Mouse (Mus musculus) lung, adult 2 months (tissue): ENCODE results near the gene Slc5a1. TPM values are rescaled to one million over a fixed set of nuclear protein-coding genes. Genes with fewer than 3 reads are reported as not detected.

Source experiments
- DNase-seq: peaks from one replicate; pipeline ENCODE4 v3.0.0; 2022
- H3K4me1 ChIP-seq: fragments of 200-500 bp; 2 replicates; pipeline ENCODE4 v1.6.1; 2011; ENCODE audit warnings: low read length; ENCODE audit not compliant: control insufficient read depth, insufficient read depth
- H3K4me3 ChIP-seq: fragments of 200-500 bp; replicated peaks from 2 replicates; pipeline ENCODE3; 2011; ENCODE audit warnings: low read depth, mild to moderate bottlenecking, control low read depth, low read length; ENCODE audit errors: extremely low read depth
- CTCF ChIP-seq: fragments of 200-500 bp; IDR thresholded peaks from 2 replicates; pipeline ENCODE4 v1.5.1; 2011; ENCODE audit warnings: mild to moderate bottlenecking, low read length, control low read depth; ENCODE audit not compliant: insufficient read depth
- POLR2A ChIP-seq: fragments of 200-500 bp; IDR thresholded peaks from 2 replicates; pipeline ENCODE4 v1.6.1; 2011; ENCODE audit warnings: low read depth, mild to moderate bottlenecking, control low read depth, low read length, borderline replicate concordance; ENCODE audit errors: extremely low read depth
- WGBS: fragments of 180-500 bp; shearing (Covaris S2); methylation state at CpG from one replicate; pipeline ENCODE4 v1.1.7; 2018; 5-methylcytosine and 5-hydroxymethylcytosine counted together
- polyA plus RNA-seq: library from polyadenylated mRNA; depleted of rRNA; stranded (reverse); fragments of >200 nt; gene quantifications from 2 replicates; pipeline ENCODE4 v1.2.3, GENCODE M21; 2012

The Slc5a1 gene
- polyA plus RNA-seq, 1 experiment: 2.5 TPM

- peak; percentile 10 for DNase-seq
- Histone ChIP-seq H3K4me3 (no peak overlapping the region), H3K4me1 (no peaks in the 10 kb centered on the region)
- 33% methylated on average over 5 of the region's 5 CpGs for WGBS
- TF ChIP-seq POLR2A (no peak), CTCF (peak; percentile 55)
Measured at GRCm38 (mm10) chr5:33144025-33144424, 40.0 kb downstream of the Slc5a1 start.

DNA sequence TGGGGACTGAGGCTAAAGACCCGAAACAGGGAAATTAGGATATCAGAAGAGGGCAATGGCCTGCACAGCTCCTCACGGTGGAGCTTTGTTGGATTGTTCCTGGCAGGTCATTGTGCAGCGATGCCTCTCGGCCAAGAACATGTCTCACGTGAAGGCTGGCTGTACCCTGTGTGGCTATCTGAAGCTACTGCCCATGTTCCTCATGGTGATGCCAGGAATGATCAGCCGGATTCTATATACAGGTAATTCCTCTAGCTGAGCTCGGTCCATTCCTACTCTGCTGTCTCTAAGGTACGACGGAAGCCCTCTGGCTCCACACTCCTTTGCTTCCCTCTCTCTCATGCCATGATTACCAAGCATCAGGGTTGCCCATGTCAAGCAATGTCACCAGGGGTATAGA lies 42.8 kb downstream of the Slc5a1 start:
- TF ChIP-seq POLR2A (no peak), CTCF (no peak)
- WGBS: 88% methylated on average over 9 of the region's 9 CpGs
- DNase-seq: no peak
- H3K4me3 ChIP-seq: no peak overlapping the region
- H3K4me1 ChIP-seq: no peaks in the 10 kb centered on the region

DNA sequence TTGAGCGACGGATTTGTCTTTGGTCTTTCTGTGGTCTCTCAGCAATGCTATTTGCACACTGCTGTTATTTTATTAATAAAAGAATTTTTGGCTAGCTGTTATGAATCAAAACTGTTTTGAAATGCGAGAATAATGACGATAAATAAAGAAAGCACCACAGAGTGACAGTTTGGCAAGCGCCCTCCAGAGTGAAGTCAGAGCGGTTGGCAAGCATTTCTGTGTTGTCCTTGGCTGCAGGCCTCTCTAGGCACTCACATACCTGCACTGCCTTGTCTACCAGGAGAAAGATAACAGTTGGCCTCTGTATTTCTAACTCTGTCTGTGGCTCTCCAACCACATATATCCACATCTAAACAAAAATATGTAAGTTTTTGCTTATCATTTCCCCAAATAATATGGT lies 43.7 kb downstream of the Slc5a1 start:
- Histone ChIP-seq H3K4me1 (no peaks in the 10 kb centered on the region), H3K4me3 (no peak overlapping the region)
- WGBS: 47% methylated on average over 6 of the region's 6 CpGs
- TF ChIP-seq CTCF: no peak
- TF ChIP-seq POLR2A: no peak
- peak; percentile 8 for DNase-seq

- WGBS: 8% methylated on average over 7 of the region's 7 CpGs
- DNase-seq: no peak
- H3K4me1 ChIP-seq: no peaks in the 10 kb centered on the region
- no peak overlapping the region for H3K4me3 ChIP-seq
- no peak for TF ChIP-seq CTCF
- TF ChIP-seq POLR2A: no peak
Measured at GRCm38 (mm10) chr5:33193567-33193966, 89.5 kb downstream of the Slc5a1 start.

GRCm38 (mm10) chr5:33195246-33195852 lies 91.3 kb downstream of the Slc5a1 start:
- Histone ChIP-seq H3K4me1 (no peaks in the 10 kb centered on the region), H3K4me3 (no peak overlapping the region)
- TF ChIP-seq CTCF: no peak
- TF ChIP-seq POLR2A: no peak
- no peak for DNase-seq
- 56% methylated on average over 9 of the region's 9 CpGs for WGBS

DNA sequence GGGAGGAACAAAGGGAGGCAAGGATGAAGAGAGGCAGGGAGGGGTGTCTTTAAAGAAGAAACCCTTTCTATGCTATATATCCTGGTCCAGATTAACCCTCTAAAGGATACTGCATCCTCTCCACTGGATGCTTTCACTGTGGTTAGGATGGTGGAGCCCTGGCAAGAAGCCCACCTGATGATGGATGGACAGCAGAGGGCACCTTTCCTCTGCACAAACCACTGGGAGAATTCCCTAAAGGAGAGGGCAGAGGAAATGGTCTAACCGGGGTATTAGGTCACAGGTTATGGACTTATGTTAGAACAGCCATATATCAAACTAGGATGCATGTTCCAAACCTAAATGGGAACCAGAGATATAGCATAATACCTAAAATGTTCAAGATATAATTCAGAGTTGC lies 96.1 kb downstream of the Slc5a1 start:
- no peak for TF ChIP-seq CTCF
- no peak for TF ChIP-seq POLR2A
- Histone ChIP-seq H3K4me1 (peaks cover 3% of the 10 kb centered on the region; the same call in 1 of the 2 replicates), H3K4me3 (no peak overlapping the region)
- DNase-seq: no peak
- 34% methylated on average over 1 of the region's 1 CpGs for WGBS

DNA sequence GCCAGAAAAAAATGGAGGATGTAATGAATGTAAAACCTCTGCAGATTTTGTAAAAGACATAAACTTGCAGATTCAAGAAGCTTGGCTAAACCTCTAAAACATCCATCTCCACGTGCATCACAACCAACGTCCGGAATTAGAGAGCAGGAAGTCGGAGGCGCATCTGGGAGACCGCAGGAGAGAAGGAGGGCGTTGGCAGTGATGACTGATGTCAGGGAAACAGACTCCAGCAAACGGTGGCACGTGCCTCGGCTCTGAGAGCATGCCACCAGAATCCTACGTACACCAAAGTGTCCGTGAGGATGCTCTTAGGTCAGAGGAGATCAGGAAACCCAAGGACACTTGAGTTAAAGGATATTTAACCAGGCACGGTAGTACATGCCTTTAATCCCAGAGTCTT lies 97.7 kb downstream of the Slc5a1 start:
- WGBS: 38% methylated on average over 13 of the region's 13 CpGs
- peaks cover 3% of the 10 kb centered on the region; the same call in 1 of the 2 replicates for H3K4me1 ChIP-seq
- H3K4me3 ChIP-seq: no peak overlapping the region
- TF ChIP-seq POLR2A (no peak), CTCF (no peak)
- no peak for DNase-seq

DNA sequence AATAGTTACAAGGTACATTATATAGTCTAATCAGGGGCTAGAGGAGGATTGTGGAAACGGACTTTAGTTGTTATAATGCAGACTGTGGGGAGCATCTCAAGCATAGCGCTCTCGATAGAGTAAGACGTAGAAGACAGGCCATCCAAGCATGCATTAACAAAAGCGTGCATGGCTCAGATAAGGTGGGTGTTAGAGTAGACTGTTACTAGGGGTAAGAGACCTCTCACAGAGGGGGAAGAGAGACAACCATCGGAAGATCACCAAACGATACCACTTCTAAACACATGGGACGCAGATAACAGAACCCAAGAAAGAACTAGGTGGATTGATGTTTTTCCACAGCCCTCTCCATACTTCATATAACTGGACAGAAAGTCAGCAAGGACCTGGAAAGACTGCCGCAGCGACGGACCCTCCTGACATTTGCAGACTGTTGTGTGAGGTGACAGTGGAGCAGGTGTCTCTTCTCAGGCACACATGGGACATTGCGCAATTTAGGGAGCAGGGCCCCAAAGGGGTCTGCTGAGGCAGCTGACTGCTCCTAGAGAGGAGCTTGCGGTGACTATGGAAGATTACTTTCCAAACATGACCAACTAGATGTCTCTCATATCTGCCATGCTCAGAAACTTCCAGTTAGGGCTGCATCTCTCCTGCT lies 98.6 kb downstream of the Slc5a1 start:
- no peak for DNase-seq
- no peak overlapping the region for H3K4me3 ChIP-seq
- 64% methylated on average over 13 of the region's 13 CpGs for WGBS
- peaks cover 3% of the 10 kb centered on the region; the same call in 1 of the 2 replicates for H3K4me1 ChIP-seq
- TF ChIP-seq CTCF (no peak), POLR2A (no peak)

DNA sequence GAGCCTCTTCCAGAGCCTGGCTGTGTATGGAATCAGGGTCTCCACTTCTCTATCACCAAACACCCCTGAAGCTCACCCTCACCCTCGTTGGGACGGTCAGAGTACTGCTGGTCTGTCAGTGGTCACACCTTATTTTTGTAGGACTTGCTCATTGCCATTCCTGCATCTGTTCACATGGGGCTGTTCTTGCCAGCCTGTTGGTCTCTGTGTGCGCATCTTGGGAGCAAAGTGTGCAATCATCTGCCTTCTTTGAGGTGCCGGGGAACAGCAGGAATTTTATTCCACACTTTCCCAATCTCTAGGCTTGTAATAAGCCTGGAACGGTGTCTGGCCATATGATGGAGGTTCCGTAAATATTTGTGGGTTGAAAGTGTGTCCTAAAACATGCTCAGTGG lies 99.1 kb downstream of the Slc5a1 start:
- TF ChIP-seq POLR2A (no peak), CTCF (no peak)
- H3K4me1 ChIP-seq: peaks cover 3% of the 10 kb centered on the region; the same call in 1 of the 2 replicates
- H3K4me3 ChIP-seq: no peak overlapping the region
- 69% methylated on average over 6 of the region's 6 CpGs for WGBS
- DNase-seq: no peak

DNA sequence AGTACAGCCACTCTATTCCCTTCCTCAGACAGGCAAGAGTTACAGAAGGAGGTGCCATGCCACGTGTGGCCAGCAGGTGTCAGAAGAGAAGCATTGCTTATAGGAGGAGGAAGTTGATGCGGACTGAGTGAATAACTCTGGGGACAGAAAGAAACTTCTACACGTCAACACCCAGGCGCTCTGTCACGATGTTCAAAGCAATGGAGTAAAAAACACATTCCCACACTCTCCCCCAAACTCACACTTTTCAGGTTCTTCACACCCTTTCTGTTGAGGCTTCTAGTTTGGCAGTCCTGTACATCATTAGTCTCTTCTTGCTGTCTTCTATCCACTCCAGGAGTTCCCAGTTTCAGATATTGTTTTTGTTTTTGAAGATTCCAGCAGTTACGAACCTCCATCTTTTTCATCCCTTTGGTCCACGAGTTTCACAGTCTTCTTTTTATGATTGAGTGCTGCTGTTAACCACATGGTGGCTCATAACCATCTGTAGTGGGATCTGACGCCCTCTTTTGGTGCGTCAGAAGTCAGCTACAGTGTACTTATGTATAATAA lies 99.7 kb downstream of the Slc5a1 start:
- 7% methylated on average over 9 of the region's 9 CpGs for WGBS
- TF ChIP-seq POLR2A (no peak), CTCF (peak; percentile 99)
- Histone ChIP-seq H3K4me1 (peaks cover 3% of the 10 kb centered on the region; the same call in 1 of the 2 replicates), H3K4me3 (no peak overlapping the region)
- DNase-seq: peak; percentile 73
